In the genomic region with DNA sequence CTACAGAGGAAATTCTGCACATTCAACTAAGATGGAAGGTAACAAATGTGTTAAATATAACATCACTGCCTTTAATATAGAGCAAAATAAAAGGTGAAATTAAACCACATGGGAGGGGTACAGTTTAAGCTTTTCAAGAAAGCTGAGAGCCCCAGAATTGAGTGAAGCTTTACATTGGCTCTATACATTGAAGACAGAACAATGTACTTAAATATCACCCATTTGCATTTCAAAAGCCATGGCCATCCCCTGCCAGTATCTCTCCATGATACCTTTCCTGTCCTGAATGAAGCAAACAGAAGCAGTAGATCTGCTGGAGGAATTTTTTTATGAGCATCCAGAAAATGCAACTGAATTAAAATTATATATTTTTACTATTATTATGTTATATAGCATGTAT, we compare ENCODE assay signal across 33 mouse cellular contexts.
"Had no signal": no experiment of that assay in that cellular context is flagged by ENCODE, and none has a peak within 500 bp of the region (broad histone marks: within the 10 kb centered on the region; RNA-seq: fewer than 3 reads in every experiment).

No protein-coding gene starts in this region.

- H3K27ac ChIP-seq: limb, embryonic 10.5 days; limb, embryonic 12.5 days; limb, embryonic 13.5 days; limb, embryonic 15.5 days; liver, embryonic 12.5 days; liver, embryonic 13.5 days; liver, embryonic 14.5 days; liver, embryonic 15.5 days; lung, embryonic 15.5 days; macrophage; midbrain, embryonic 10.5 days; midbrain, embryonic 12.5 days; midbrain, embryonic 13.5 days; midbrain, embryonic 15.5 days; neural tube, embryonic 12.5 days; neural tube, embryonic 13.5 days had no signal

- H3K27me3 ChIP-seq: limb, embryonic 12.5 days; limb, embryonic 13.5 days; limb, embryonic 15.5 days; liver, embryonic 12.5 days; liver, embryonic 13.5 days; liver, embryonic 15.5 days; lung, embryonic 15.5 days; megakaryocyte, embryonic 14.5 days; midbrain, embryonic 12.5 days; midbrain, embryonic 13.5 days; midbrain, embryonic 15.5 days; neural tube, embryonic 12.5 days; neural tube, embryonic 13.5 days had no signal

- H3K4me3 ChIP-seq: limb, embryonic 10.5 days; limb, embryonic 12.5 days; limb, embryonic 13.5 days; limb, embryonic 15.5 days; liver, embryonic 12.5 days; liver, embryonic 13.5 days; liver, embryonic 15.5 days; lung, embryonic 15.5 days; megakaryocyte, embryonic 14.5 days; midbrain, embryonic 10.5 days; midbrain, embryonic 12.5 days; midbrain, embryonic 13.5 days; midbrain, embryonic 15.5 days; myocyte; neural tube, embryonic 12.5 days; neural tube, embryonic 13.5 days had no signal

- H3K9ac ChIP-seq: limb, embryonic 12.5 days; limb, embryonic 13.5 days; limb, embryonic 15.5 days; liver, embryonic 12.5 days; liver, embryonic 13.5 days; liver, embryonic 14.5 days; liver, embryonic 15.5 days; liver, postnatal 0 days; lung, embryonic 14.5 days; lung, embryonic 15.5 days; midbrain, embryonic 12.5 days; midbrain, embryonic 13.5 days; midbrain, embryonic 15.5 days; neural tube, embryonic 12.5 days; neural tube, embryonic 13.5 days had no signal

- H3K36me3 ChIP-seq: limb, embryonic 10.5 days; limb, embryonic 12.5 days; limb, embryonic 13.5 days; limb, embryonic 15.5 days; liver, embryonic 12.5 days; liver, embryonic 13.5 days; liver, embryonic 15.5 days; lung, embryonic 15.5 days; midbrain, embryonic 10.5 days; midbrain, embryonic 12.5 days; midbrain, embryonic 13.5 days; midbrain, embryonic 15.5 days; neural tube, embryonic 12.5 days; neural tube, embryonic 13.5 days had no signal

- H3K4me1 ChIP-seq: limb, embryonic 10.5 days; limb, embryonic 12.5 days; limb, embryonic 13.5 days; limb, embryonic 15.5 days; liver, embryonic 12.5 days; liver, embryonic 13.5 days; liver, embryonic 15.5 days; lung, embryonic 15.5 days; megakaryocyte, embryonic 14.5 days; midbrain, embryonic 10.5 days; midbrain, embryonic 12.5 days; midbrain, embryonic 13.5 days; midbrain, embryonic 15.5 days; neural tube, embryonic 12.5 days; neural tube, embryonic 13.5 days had no signal

- ATAC-seq: liver, embryonic 12.5 days; liver, postnatal 0 days; lung, postnatal 0 days; midbrain, embryonic 13.5 days; midbrain, embryonic 15.5 days; midbrain, embryonic 16.5 days had no signal

- DNase-seq: left cerebral cortex, postnatal 4 days; liver; liver, embryonic 13.5 days; liver, postnatal 0 days; lung, adult 18-20 months; lung, adult 2 months; lung, embryonic 14.5 days; lung, postnatal 10 days; lung, postnatal 14 days; lung, postnatal 36 days; lung, postnatal 4 days; midbrain, embryonic 14.5 days had no signal

- H3K4me2 ChIP-seq: limb, embryonic 12.5 days; limb, embryonic 13.5 days; limb, embryonic 15.5 days; liver, embryonic 11.5 days; liver, embryonic 12.5 days; liver, embryonic 13.5 days; liver, embryonic 15.5 days; lung, embryonic 14.5 days; lung, embryonic 15.5 days; midbrain, embryonic 11.5 days; midbrain, embryonic 12.5 days; midbrain, embryonic 13.5 days; midbrain, embryonic 15.5 days; neural tube, embryonic 12.5 days; neural tube, embryonic 13.5 days had no signal

- H3K9me3 ChIP-seq: limb, embryonic 10.5 days; limb, embryonic 12.5 days; limb, embryonic 13.5 days; limb, embryonic 15.5 days; liver, embryonic 12.5 days; liver, embryonic 13.5 days; liver, embryonic 15.5 days; lung, embryonic 15.5 days; megakaryocyte, embryonic 14.5 days; midbrain, embryonic 10.5 days; midbrain, embryonic 12.5 days; midbrain, embryonic 13.5 days; midbrain, embryonic 15.5 days; neural tube, embryonic 12.5 days; neural tube, embryonic 13.5 days had no signal
